Mouse (Mus musculus): ENCODE measurements around the gene Ndufv1. TPM values are rescaled to one million over a fixed set of nuclear protein-coding genes. Genes with fewer than 3 reads are reported as not detected.
"Not testable (repeated sequence)": the region's sequence is repeated elsewhere in the genome, so short reads cannot be mapped to it uniquely, and the experiment has no call there.

Ndufv1 gene
- total RNA-seq (2015; ENCODE audit: low replicate concordance) (77.1 and 96.6 TPM in 2 replicates), total RNA-seq (2017; ENCODE audit: low replicate concordance) (161 and 207 TPM in 2 replicates)

GRCm38 (mm10) chr19:4012432-4013022, at the start of gene Ndufv1:
Ndufv1 (minus strand) TSS chr19:4012806.
- ATAC-seq (replicated peaks; ENCODE audit: low FRiP score, poor library complexity, severe bottlenecking), result peak; percentile 94

GRCm38 (mm10) chr19:4060899-4061465, 48.4 kb upstream of the Ndufv1 start:
- ATAC-seq (replicated peaks; ENCODE audit: low FRiP score, poor library complexity, severe bottlenecking), result no peak

GRCm38 (mm10) chr19:4060044-4060898, 47.7 kb upstream of the Ndufv1 start:
- ATAC-seq (replicated peaks; ENCODE audit: low FRiP score, poor library complexity, severe bottlenecking), result not testable (repeated sequence)

GRCm38 (mm10) chr19:4059069-4059740, 46.6 kb upstream of the Ndufv1 start, which contains the start of gene Gstp3:
Gstp3 (minus strand) TSS chr19:4059569.
- peak; percentile 96 for ATAC-seq (replicated peaks; ENCODE audit: low FRiP score, poor library complexity, severe bottlenecking)

GRCm38 (mm10) chr19:4058581-4058980, 46.0 kb upstream of the Ndufv1 start:
- ATAC-seq (replicated peaks; ENCODE audit: low FRiP score, poor library complexity, severe bottlenecking), result 0 out of 2 replicates have a peak, but pooled peaks have one; percentile 5

- ATAC-seq (replicated peaks; ENCODE audit: low FRiP score, poor library complexity, severe bottlenecking), result no peak
These were observed 45.4 kb upstream of the Ndufv1 start for GRCm38 (mm10) chr19:4057962-4058361.

- ATAC-seq (replicated peaks; ENCODE audit: low FRiP score, poor library complexity, severe bottlenecking), result no peak
These were observed 44.8 kb upstream of the Ndufv1 start for GRCm38 (mm10) chr19:4057389-4057788.

- ATAC-seq (replicated peaks; ENCODE audit: low FRiP score, poor library complexity, severe bottlenecking), result no peak
These were observed 44.1 kb upstream of the Ndufv1 start for GRCm38 (mm10) chr19:4056727-4057126.

- ATAC-seq (replicated peaks; ENCODE audit: low FRiP score, poor library complexity, severe bottlenecking), result no peak
These were observed 43.5 kb upstream of the Ndufv1 start for GRCm38 (mm10) chr19:4055947-4056693.

- no peak for ATAC-seq (replicated peaks; ENCODE audit: low FRiP score, poor library complexity, severe bottlenecking)
These were observed 42.8 kb upstream of the Ndufv1 start for GRCm38 (mm10) chr19:4055216-4055946.

GRCm38 (mm10) chr19:4054613-4055012, 42.0 kb upstream of the Ndufv1 start:
- no peak for ATAC-seq (replicated peaks; ENCODE audit: low FRiP score, poor library complexity, severe bottlenecking)

- ATAC-seq (replicated peaks; ENCODE audit: low FRiP score, poor library complexity, severe bottlenecking), result no peak
These were observed 40.0 kb upstream of the Ndufv1 start for GRCm38 (mm10) chr19:4052516-4053030.

GRCm38 (mm10) chr19:4051741-4052515, 39.3 kb upstream of the Ndufv1 start:
- ATAC-seq (replicated peaks; ENCODE audit: low FRiP score, poor library complexity, severe bottlenecking), result no peak

GRCm38 (mm10) chr19:4051016-4051415, 38.4 kb upstream of the Ndufv1 start:
- no peak for ATAC-seq (replicated peaks; ENCODE audit: low FRiP score, poor library complexity, severe bottlenecking)

- ATAC-seq (replicated peaks; ENCODE audit: low FRiP score, poor library complexity, severe bottlenecking), result not testable (repeated sequence)
These were observed 36.5 kb upstream of the Ndufv1 start for GRCm38 (mm10) chr19:4049069-4049468.

GRCm38 (mm10) chr19:4047859-4048258, 35.3 kb upstream of the Ndufv1 start:
- ATAC-seq (replicated peaks; ENCODE audit: low FRiP score, poor library complexity, severe bottlenecking), result peak; percentile 33; the same call in 1 of the 2 replicates

- ATAC-seq (replicated peaks; ENCODE audit: low FRiP score, poor library complexity, severe bottlenecking), result peak; percentile 84
These were observed 34.3 kb upstream of the Ndufv1 start for GRCm38 (mm10) chr19:4046866-4047254.
